Mouse (Mus musculus): ENCODE results near the gene Gm44973. TPM values are rescaled to one million over a fixed set of nuclear protein-coding genes. Genes with fewer than 3 reads are reported as not detected.

The Gm44973 gene
- polyA plus RNA-seq, 1 experiment from 2014 or later, result 0.78 TPM

- 96% methylated on average over 17 of the region's 17 CpGs for WGBS
- H3K9me3 ChIP-seq (replicated peaks), result peaks cover 10% of the 10 kb centered on the region
- peaks cover 54% of the 10 kb centered on the region for H3K36me3 ChIP-seq
- H3K4me2 ChIP-seq, result no peak overlapping the region
- no peaks in the 10 kb centered on the region for H3K27me3 ChIP-seq
- H3K4me1 ChIP-seq (replicated peaks), result peaks cover 13% of the 10 kb centered on the region
- no peak overlapping the region for H3K27ac ChIP-seq
- H3K9ac ChIP-seq, result no peak overlapping the region
- ATAC-seq (replicated peaks; ENCODE audit: insufficient number of reproducible peaks, insufficient read depth, low FRiP score, low read depth), result no peak
- H3K4me3 ChIP-seq, result no peak overlapping the region
These were observed 20.3 kb downstream of the Gm44973 start for GRCm38 (mm10) chr7:5035628-5036027.

GRCm38 (mm10) chr7:5036136-5036535, 20.8 kb downstream of the Gm44973 start:
- ATAC-seq (replicated peaks; ENCODE audit: insufficient number of reproducible peaks, insufficient read depth, low FRiP score, low read depth), result no peak
- Histone ChIP-seq H3K4me2 (no peak overlapping the region), H3K4me1 (replicated peaks) (peaks cover 13% of the 10 kb centered on the region), H3K27ac (no peak overlapping the region), H3K27me3 (no peaks in the 10 kb centered on the region), H3K9ac (no peak overlapping the region), H3K36me3 (peaks cover 49% of the 10 kb centered on the region), H3K4me3 (no peak overlapping the region), H3K9me3 (replicated peaks) (peaks cover 5% of the 10 kb centered on the region)
- 90% methylated on average over 9 of the region's 9 CpGs for WGBS

DNA sequence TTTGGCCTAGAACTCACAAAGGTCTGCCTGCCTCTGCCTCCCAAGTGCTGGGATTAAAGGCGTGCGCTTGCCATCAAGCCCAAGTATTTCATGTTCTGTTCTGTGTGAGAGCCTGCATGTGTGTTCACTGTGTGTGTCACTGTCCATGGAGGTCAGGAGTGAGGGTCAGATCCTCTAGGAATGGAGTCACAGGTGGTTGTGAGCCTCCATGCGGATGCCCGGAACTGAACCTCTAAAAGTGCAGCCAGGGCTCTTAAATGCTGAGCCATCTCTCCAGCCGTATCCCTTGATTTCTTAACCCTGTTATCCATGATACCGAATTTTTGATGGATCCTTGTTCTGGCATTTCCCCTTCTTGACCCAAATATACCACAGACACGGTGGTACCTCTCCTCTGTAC, 21.7 kb downstream of the Gm44973 start:
- no peak overlapping the region for H3K9ac ChIP-seq
- H3K4me3 ChIP-seq, result no peak overlapping the region
- peak overlapping the region; percentile 60; the same call in 1 of the 2 replicates for H3K4me2 ChIP-seq
- H3K27me3 ChIP-seq, result no peaks in the 10 kb centered on the region
- no peak for ATAC-seq (replicated peaks; ENCODE audit: insufficient number of reproducible peaks, insufficient read depth, low FRiP score, low read depth)
- peaks cover 40% of the 10 kb centered on the region for H3K36me3 ChIP-seq
- no peak overlapping the region for H3K27ac ChIP-seq
- WGBS, result 90% methylated on average over 7 of the region's 7 CpGs
- no peaks in the 10 kb centered on the region for H3K9me3 ChIP-seq (replicated peaks)
- H3K4me1 ChIP-seq (replicated peaks), result peaks cover 13% of the 10 kb centered on the region

GRCm38 (mm10) chr7:5037467-5037866, 22.2 kb downstream of the Gm44973 start:
- WGBS, result 72% methylated on average over 8 of the region's 8 CpGs
- Histone ChIP-seq H3K9ac (peak overlapping the region; percentile 82; the same call in 1 of the 2 replicates), H3K4me2 (peak overlapping the region; percentile 60), H3K9me3 (replicated peaks) (no peaks in the 10 kb centered on the region), H3K27me3 (no peaks in the 10 kb centered on the region), H3K27ac (peak overlapping the region; percentile 96), H3K4me3 (peak overlapping the region; percentile 77), H3K4me1 (replicated peaks) (peaks cover 13% of the 10 kb centered on the region), H3K36me3 (peaks cover 36% of the 10 kb centered on the region)
- no peak for ATAC-seq (replicated peaks; ENCODE audit: insufficient number of reproducible peaks, insufficient read depth, low FRiP score, low read depth)

GRCm38 (mm10) chr7:5038109-5038732, 22.9 kb downstream of the Gm44973 start, which contains the start of gene Zfp784:
Gene Zfp784, minus strand, starts transcription at chr7:5038446.
- Histone ChIP-seq H3K4me2 (peak within 1 kb of the TSS; percentile 60), H3K27me3 (no peaks in the 10 kb centered on the region), H3K9ac (peak within 1 kb of the TSS; percentile 82), H3K27ac (peak within 1 kb of the TSS; percentile 96), H3K4me1 (replicated peaks) (peaks cover 13% of the 10 kb centered on the region), H3K4me3 (peak within 1 kb of the TSS; percentile 77), H3K9me3 (replicated peaks) (no peaks in the 10 kb centered on the region), H3K36me3 (peaks cover 28% of the 10 kb centered on the region)
- ATAC-seq (replicated peaks; ENCODE audit: insufficient number of reproducible peaks, insufficient read depth, low FRiP score, low read depth), result peak; percentile 96
- under 1% methylated on average over 48 of the region's 48 CpGs for WGBS

GRCm38 (mm10) chr7:5038940-5039339, 23.6 kb downstream of the Gm44973 start:
- H3K27ac ChIP-seq, result peak overlapping the region; percentile 96
- no peak for ATAC-seq (replicated peaks; ENCODE audit: insufficient number of reproducible peaks, insufficient read depth, low FRiP score, low read depth)
- peak overlapping the region; percentile 77 for H3K4me3 ChIP-seq
- H3K36me3 ChIP-seq, result peaks cover 21% of the 10 kb centered on the region
- H3K27me3 ChIP-seq, result no peaks in the 10 kb centered on the region
- peaks cover 13% of the 10 kb centered on the region for H3K4me1 ChIP-seq (replicated peaks)
- H3K9me3 ChIP-seq (replicated peaks), result no peaks in the 10 kb centered on the region
- H3K4me2 ChIP-seq, result peak overlapping the region; percentile 60
- 25% methylated on average over 5 of the region's 5 CpGs for WGBS
- peak overlapping the region; percentile 82; the same call in 1 of the 2 replicates for H3K9ac ChIP-seq

GRCm38 (mm10) chr7:5044981-5045380, 29.7 kb downstream of the Gm44973 start:
- Histone ChIP-seq H3K27ac (no peak overlapping the region), H3K36me3 (no peaks in the 10 kb centered on the region), H3K9me3 (replicated peaks) (no peaks in the 10 kb centered on the region), H3K4me3 (no peak overlapping the region), H3K4me1 (replicated peaks) (no peaks in the 10 kb centered on the region), H3K9ac (no peak overlapping the region), H3K4me2 (no peak overlapping the region), H3K27me3 (no peaks in the 10 kb centered on the region)
- 51% methylated on average over 2 of the region's 2 CpGs for WGBS
- ATAC-seq (replicated peaks; ENCODE audit: insufficient number of reproducible peaks, insufficient read depth, low FRiP score, low read depth), result no peak

DNA sequence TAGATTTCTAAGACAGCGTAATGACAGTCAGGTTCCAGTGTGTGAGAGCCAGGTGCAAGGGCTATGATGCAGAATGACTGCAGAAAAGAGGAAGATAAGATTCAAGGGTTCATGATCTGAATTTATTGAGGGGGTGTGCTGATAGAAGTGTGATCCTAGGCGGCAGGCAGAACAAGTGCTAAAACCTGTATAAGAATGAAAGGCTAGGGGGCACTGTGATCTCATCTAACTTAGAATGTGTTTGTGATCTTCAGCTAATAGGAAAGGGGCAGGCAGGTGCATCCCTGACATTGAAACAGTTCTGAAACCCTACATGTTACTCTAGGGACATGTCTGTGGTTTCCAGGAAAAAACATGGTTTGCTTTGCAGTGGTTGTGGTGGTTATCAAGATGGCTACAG, 30.8 kb downstream of the Gm44973 start:
- WGBS, result 63% methylated on average over 2 of the region's 2 CpGs
- H3K27ac ChIP-seq, result no peak overlapping the region
- no peaks in the 10 kb centered on the region for H3K27me3 ChIP-seq
- no peak overlapping the region for H3K4me3 ChIP-seq
- no peak overlapping the region for H3K4me2 ChIP-seq
- no peak overlapping the region for H3K9ac ChIP-seq
- no peak for ATAC-seq (replicated peaks; ENCODE audit: insufficient number of reproducible peaks, insufficient read depth, low FRiP score, low read depth)
- H3K9me3 ChIP-seq (replicated peaks), result no peaks in the 10 kb centered on the region
- H3K36me3 ChIP-seq, result no peaks in the 10 kb centered on the region
- peaks cover 8% of the 10 kb centered on the region for H3K4me1 ChIP-seq (replicated peaks)

GRCm38 (mm10) chr7:5047313-5047712, 32.0 kb downstream of the Gm44973 start:
- no peak for ATAC-seq (replicated peaks; ENCODE audit: insufficient number of reproducible peaks, insufficient read depth, low FRiP score, low read depth)
- no peak overlapping the region for H3K9ac ChIP-seq
- H3K27ac ChIP-seq, result no peak overlapping the region
- H3K9me3 ChIP-seq (replicated peaks), result no peaks in the 10 kb centered on the region
- peaks cover 7% of the 10 kb centered on the region for H3K27me3 ChIP-seq
- H3K4me2 ChIP-seq, result no peak overlapping the region
- H3K4me1 ChIP-seq (replicated peaks), result peaks cover 15% of the 10 kb centered on the region
- WGBS, result 15% methylated on average over 2 of the region's 2 CpGs
- no peaks in the 10 kb centered on the region for H3K36me3 ChIP-seq
- H3K4me3 ChIP-seq, result no peak overlapping the region

GRCm38 (mm10) chr7:5051193-5052192, 36.2 kb downstream of the Gm44973 start, which contains the start of gene Zfp580:
Gene Zfp580, plus strand, starts transcription at chr7:5051538.
- WGBS, result 2% methylated on average over 65 of the region's 65 CpGs
- H3K9ac ChIP-seq, result peak within 1 kb of the TSS; percentile 82
- peak; percentile 77 for ATAC-seq (replicated peaks; ENCODE audit: insufficient number of reproducible peaks, insufficient read depth, low FRiP score, low read depth)
- H3K36me3 ChIP-seq, result no peaks in the 10 kb centered on the region
- peak within 1 kb of the TSS; percentile 96 for H3K4me2 ChIP-seq
- peaks cover 49% of the 10 kb centered on the region for H3K27me3 ChIP-seq
- H3K9me3 ChIP-seq (replicated peaks), result no peaks in the 10 kb centered on the region
- peak within 1 kb of the TSS; percentile 68 for H3K27ac ChIP-seq
- H3K4me1 ChIP-seq (replicated peaks), result peaks cover 33% of the 10 kb centered on the region
- peak within 1 kb of the TSS; percentile 89 for H3K4me3 ChIP-seq

GRCm38 (mm10) chr7:5052438-5052837, 37.1 kb downstream of the Gm44973 start:
- peak overlapping the region; percentile 53 for H3K9ac ChIP-seq
- peaks cover 40% of the 10 kb centered on the region for H3K4me1 ChIP-seq (replicated peaks)
- peak overlapping the region; percentile 89 for H3K4me3 ChIP-seq
- H3K4me2 ChIP-seq, result peak overlapping the region; percentile 96
- H3K9me3 ChIP-seq (replicated peaks), result no peaks in the 10 kb centered on the region
- H3K27ac ChIP-seq, result no peak overlapping the region
- ATAC-seq (replicated peaks; ENCODE audit: insufficient number of reproducible peaks, insufficient read depth, low FRiP score, low read depth), result no peak
- H3K27me3 ChIP-seq, result peaks cover 59% of the 10 kb centered on the region
- WGBS, result 4% methylated on average over 12 of the region's 12 CpGs
- no peaks in the 10 kb centered on the region for H3K36me3 ChIP-seq
